Mouse (Mus musculus) G1E (cell line): ENCODE measurements around the gene Slc22a12. TPM values are rescaled to one million over a fixed set of nuclear protein-coding genes. Genes with fewer than 3 reads are reported as not detected.

Experiments
- ATAC-seq: 2 replicates; pipeline ENCODE4 v1.8.0; 2016; ENCODE audit warnings: mild to moderate bottlenecking; ENCODE audit not compliant: insufficient number of reproducible peaks, poor library complexity, low FRiP score, severe bottlenecking; ENCODE audit errors: extremely low read depth
- DNase-seq: peaks from one replicate; pipeline ENCODE4 v3.0.0; 2012; ENCODE audit warnings: low spot score
- H3K27me3 ChIP-seq: 2 replicates; pipeline ENCODE4 v1.6.1; 2012; ENCODE audit warnings: mild to moderate bottlenecking, low read length, inconsistent platforms; ENCODE audit not compliant: insufficient read depth
- H3K36me3 ChIP-seq: replicated peaks from 2 replicates; pipeline ENCODE3; 2012; ENCODE audit warnings: mild to moderate bottlenecking, inconsistent platforms
- H3K4me1 ChIP-seq: 2 replicates; pipeline ENCODE4 v1.6.1; 2012; ENCODE audit warnings: low read depth, low read length, inconsistent platforms, mixed read lengths; ENCODE audit not compliant: insufficient read depth
- H3K4me3 ChIP-seq: 2 replicates; pipeline ENCODE4 v1.5.1; 2012; ENCODE audit warnings: low read depth, mild to moderate bottlenecking, inconsistent platforms, low read length, moderate library complexity, mixed read lengths
- H3K9me3 ChIP-seq: replicated peaks from 2 replicates; pipeline ENCODE4 v1.6.1; 2012; ENCODE audit warnings: inconsistent platforms
- CTCF ChIP-seq: IDR thresholded peaks from 2 replicates; pipeline ENCODE4 v1.5.1; 2012; ENCODE audit warnings: low read depth, low read length, inconsistent platforms, mixed read lengths
- GATA1 ChIP-seq: IDR thresholded peaks from 2 replicates; pipeline ENCODE4 v1.6.1; 2012; ENCODE audit warnings: borderline replicate concordance, low read length, inconsistent platforms, mixed read lengths
- GATA2 ChIP-seq: IDR thresholded peaks from 2 replicates; pipeline ENCODE4 v1.6.1; 2012; ENCODE audit warnings: low read depth, low read length, inconsistent platforms, borderline replicate concordance
- POLR2AphosphoS5 ChIP-seq: IDR thresholded peaks from 2 replicates; pipeline ENCODE4 v1.6.1; 2012; ENCODE audit warnings: low read depth, low read length, inconsistent platforms; ENCODE audit not compliant: insufficient replicate concordance
- TAL1 ChIP-seq: conservative IDR thresholded peaks from 2 replicates; pipeline ENCODE4 v1.6.1; 2012; ENCODE audit warnings: low read depth, low read length, inconsistent platforms, mixed read lengths
- polyA plus RNA-seq: library from polyadenylated mRNA; stranded (reverse); fragments of >175 nt; gene quantifications from 2 replicates; pipeline ENCODE4 v1.2.3, GENCODE M21; 2012
- total RNA-seq, 2 experiments: library from RNA; stranded (forward) in 1 of 2; stranded (reverse) in 1 of 2; fragments of 200-1000 nt in 1 of 2; fragments of >200 nt in 1 of 2; fragmentation: Nextera tagmentation in 1 of 2; gene quantifications; 2 replicates each; pipeline ENCODE4 v1.2.3; 2014 to 2017

Slc22a12 gene
- total RNA-seq (2014; fragmentation: Nextera tagmentation) (not detected in 2 replicates), total RNA-seq (2017) (not detected in 2 replicates), polyA plus RNA-seq (not detected in 2 replicates)

DNA sequence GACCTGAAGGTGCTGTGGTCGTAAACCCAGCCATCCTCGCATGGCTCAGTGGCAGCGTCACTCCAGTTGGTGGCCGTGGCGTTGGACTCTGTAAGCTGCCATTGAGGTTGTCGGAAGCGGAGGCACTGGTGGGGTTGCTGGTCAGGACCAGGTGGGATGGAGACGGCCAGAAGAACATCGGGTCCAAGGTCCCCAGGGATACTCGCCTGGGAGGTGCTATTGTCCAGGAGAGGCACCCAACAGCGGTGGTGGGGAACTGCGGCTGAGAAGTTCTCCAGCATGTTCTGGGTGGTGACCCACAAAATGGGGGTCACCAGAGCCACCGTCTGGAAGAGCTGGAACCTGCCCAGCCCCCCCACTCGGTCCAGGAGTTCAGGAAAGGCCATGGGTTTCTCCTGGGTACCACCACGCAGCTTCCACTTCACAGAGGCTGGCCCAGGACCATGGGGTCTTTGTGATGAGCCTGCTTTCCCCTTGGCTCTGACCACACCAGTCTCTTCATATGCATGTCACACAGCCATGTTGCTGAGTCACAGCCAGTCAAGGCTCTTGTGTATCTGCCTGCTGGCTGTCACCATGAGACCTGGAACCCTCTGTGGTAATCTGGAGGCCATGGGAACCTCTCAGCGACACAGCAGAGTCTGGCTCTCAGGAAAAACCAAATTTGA is at the start of gene Slc22a12:
TSS of gene Slc22a12 (minus strand) at position 666 of the 668 bp plus-strand sequence.
- Histone ChIP-seq H3K4me3 (no peak within 1 kb of the TSS), H3K36me3 (no peaks in the 10 kb centered on the region), H3K4me1 (no peaks in the 10 kb centered on the region), H3K27me3 (peaks cover 5% of the 10 kb centered on the region; the same call in 1 of the 2 replicates), H3K9me3 (no peaks in the 10 kb centered on the region)
- DNase-seq (no peak), ATAC-seq (no peak)
- no peak for TF ChIP-seq TAL1
- TF ChIP-seq CTCF, result no peak
- TF ChIP-seq POLR2AphosphoS5, result no peak
- TF ChIP-seq GATA1, result no peak

DNA sequence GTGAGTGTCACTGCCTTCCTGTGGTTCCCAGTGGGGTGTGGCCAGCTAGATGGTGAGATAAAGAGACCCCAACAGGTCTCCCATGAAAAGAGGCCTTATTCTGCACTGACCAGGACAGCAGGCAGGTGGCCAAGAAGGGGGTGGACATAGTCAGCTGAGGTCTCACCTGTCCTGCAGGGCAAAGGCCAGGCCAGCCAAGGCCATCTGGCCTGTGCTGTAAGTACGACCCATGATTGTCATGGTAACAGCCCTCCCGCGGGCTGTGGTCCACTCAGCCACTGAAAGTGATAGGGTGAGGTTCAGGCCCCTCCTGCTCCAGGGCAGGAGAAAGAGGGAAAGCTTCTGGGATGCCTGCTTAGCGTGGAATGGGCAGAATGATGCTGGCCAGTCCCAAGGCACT is 29.2 kb upstream of the Slc22a12 start:
- Histone ChIP-seq H3K4me3 (no peak overlapping the region), H3K27me3 (peaks cover 13% of the 10 kb centered on the region), H3K9me3 (no peaks in the 10 kb centered on the region), H3K4me1 (no peaks in the 10 kb centered on the region), H3K36me3 (no peaks in the 10 kb centered on the region)
- no peak for TF ChIP-seq TAL1
- no peak for TF ChIP-seq GATA1
- no peak for TF ChIP-seq CTCF
- TF ChIP-seq GATA2, result no peak
- TF ChIP-seq POLR2AphosphoS5, result no peak
- DNase-seq, result no peak
- ATAC-seq, result no peak

- peaks cover 13% of the 10 kb centered on the region for H3K27me3 ChIP-seq
- no peak for ATAC-seq
- H3K9me3 ChIP-seq, result no peaks in the 10 kb centered on the region
- no peak for TF ChIP-seq GATA1
- no peak for TF ChIP-seq GATA2
- no peak for DNase-seq
- H3K36me3 ChIP-seq, result no peaks in the 10 kb centered on the region
- no peaks in the 10 kb centered on the region for H3K4me1 ChIP-seq
- no peak overlapping the region for H3K4me3 ChIP-seq
Measured at GRCm38 (mm10) chr19:6571476-6571875, 28.6 kb upstream of the Slc22a12 start.

DNA sequence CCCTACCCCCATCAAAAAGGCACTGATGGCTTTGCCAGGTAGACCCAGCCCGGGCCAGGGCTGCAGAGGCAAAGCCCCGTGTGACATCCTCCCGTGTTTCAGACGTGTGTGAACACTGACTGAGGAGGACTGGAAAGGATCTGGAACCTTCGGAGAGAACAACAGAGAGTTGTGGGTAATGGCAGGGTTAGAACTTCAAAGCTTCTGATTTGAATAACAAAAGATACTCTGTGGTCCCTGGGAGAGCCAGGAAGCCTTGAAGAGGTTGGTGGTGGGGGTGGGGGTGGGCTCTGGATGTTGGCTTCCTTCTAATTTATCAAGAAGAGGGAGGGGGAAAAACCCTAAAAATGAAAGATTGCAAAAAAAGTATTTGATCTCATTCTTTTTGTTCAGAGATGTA is 26.7 kb upstream of the Slc22a12 start:
- ATAC-seq, result no peak
- TF ChIP-seq TAL1 (no peak), GATA2 (no peak), GATA1 (no peak), POLR2AphosphoS5 (no peak), CTCF (no peak)

DNA sequence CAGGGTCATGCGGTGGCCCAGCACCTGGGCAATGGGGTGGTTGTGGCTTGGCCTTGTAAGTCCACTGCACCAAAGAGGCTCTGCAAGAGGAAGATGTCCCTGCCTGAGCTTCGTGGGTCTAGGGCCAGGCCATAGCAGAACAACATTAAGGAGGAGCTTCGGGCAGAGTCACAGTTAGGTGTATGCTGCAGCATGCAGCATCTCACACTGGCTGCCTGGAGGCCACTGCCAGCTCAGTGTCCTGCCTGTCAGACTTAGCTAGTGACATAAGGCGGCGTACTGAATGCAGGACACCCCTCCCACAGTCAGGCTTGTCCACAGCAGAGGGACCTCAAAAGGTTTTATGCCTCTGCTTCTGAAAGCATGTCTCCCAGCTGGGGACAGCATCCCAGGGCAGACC is 26.2 kb upstream of the Slc22a12 start:
- TF ChIP-seq CTCF (no peak), TAL1 (no peak), GATA1 (no peak), GATA2 (no peak), POLR2AphosphoS5 (no peak)

More for the DNA sequence above, 26.7 kb upstream of the Slc22a12 start:
- no peaks in the 10 kb centered on the region for H3K4me1 ChIP-seq
- H3K36me3 ChIP-seq, result no peaks in the 10 kb centered on the region
- no peaks in the 10 kb centered on the region for H3K9me3 ChIP-seq
- H3K4me3 ChIP-seq, result no peak overlapping the region
- no peak for DNase-seq
- H3K27me3 ChIP-seq, result peaks cover 11% of the 10 kb centered on the region

DNA sequence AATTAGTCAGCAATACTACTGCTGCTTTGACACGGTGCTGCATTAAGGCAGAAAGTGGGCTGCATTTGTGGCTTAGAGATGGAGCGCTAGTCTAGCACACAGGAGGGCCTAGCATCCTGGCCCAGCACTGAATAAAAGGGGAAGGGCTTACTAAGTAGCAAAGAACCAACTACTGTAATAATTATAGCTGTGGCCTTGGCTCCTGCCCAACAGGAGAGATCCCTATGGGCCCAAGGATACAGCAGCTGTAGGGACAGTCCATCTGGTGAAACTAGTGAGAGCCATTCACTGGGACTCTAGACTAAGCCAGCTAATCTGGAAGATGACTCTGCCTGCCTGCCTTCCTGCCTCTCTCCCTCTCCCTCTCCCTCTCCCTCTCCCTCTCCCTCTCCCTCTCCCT is 23.6 kb upstream of the Slc22a12 start:
- Histone ChIP-seq H3K27me3 (0 out of 2 replicates have a peak, but pooled peaks cover 2% of the 10 kb centered on the region), H3K36me3 (no peaks in the 10 kb centered on the region), H3K4me3 (no peak overlapping the region), H3K9me3 (no peaks in the 10 kb centered on the region), H3K4me1 (no peaks in the 10 kb centered on the region)
- DNase-seq (no peak), ATAC-seq (no peak)
- TF ChIP-seq TAL1, result no peak
- no peak for TF ChIP-seq GATA1
- TF ChIP-seq GATA2, result no peak
- TF ChIP-seq POLR2AphosphoS5, result no peak
- no peak for TF ChIP-seq CTCF

More for the DNA sequence above, 26.2 kb upstream of the Slc22a12 start:
- Histone ChIP-seq H3K9me3 (no peaks in the 10 kb centered on the region), H3K4me1 (no peaks in the 10 kb centered on the region), H3K27me3 (peaks cover 10% of the 10 kb centered on the region; the same call in 1 of the 2 replicates), H3K36me3 (no peaks in the 10 kb centered on the region), H3K4me3 (no peak overlapping the region)
- no peak for ATAC-seq
- DNase-seq, result no peak
